Mouse (Mus musculus) midbrain, postnatal 0 days (tissue): ENCODE measurements around the gene Tnfrsf8. TPM values are rescaled to one million over a fixed set of nuclear protein-coding genes. Genes with fewer than 3 reads are reported as not detected.

Experiments
- ATAC-seq: fragments of 200-750 bp; cut with Nextera tagmentation; 2 replicates; pipeline ENCODE4 v1.8.0; 2017; ENCODE audit warnings: moderate number of reproducible peaks, mild to moderate bottlenecking, moderate TSS enrichment, moderate library complexity; ENCODE audit not compliant: low FRiP score
- DNase-seq: peaks from one replicate; pipeline ENCODE4 v3.0.0-alpha.2; 2015; ENCODE audit warnings: low spot score
- H3K27ac ChIP-seq: fragments of 300-500 bp; sonication (generic); 2 replicates; pipeline ENCODE4 v1.5.1; 2014; ENCODE audit warnings: low read depth, mild to moderate bottlenecking, low read length, mixed read lengths
- H3K27me3 ChIP-seq: fragments of 300-500 bp; sonication (generic); 2 replicates; pipeline ENCODE4 v1.6.1; 2014; ENCODE audit warnings: low read length, control low read depth, mixed read lengths; ENCODE audit not compliant: insufficient read depth
- H3K36me3 ChIP-seq: fragments of 300-500 bp; sonication (generic); 2 replicates; pipeline ENCODE4 v1.6.1; 2014; ENCODE audit warnings: low read length, control low read depth, mixed read lengths; ENCODE audit not compliant: insufficient read depth
- H3K4me1 ChIP-seq: fragments of 300-500 bp; sonication (generic); 2 replicates; pipeline ENCODE4 v1.6.1; 2014; ENCODE audit warnings: mild to moderate bottlenecking, control low read depth, antibody characterized with exemption, low read length, mixed read lengths; ENCODE audit not compliant: insufficient read depth
- H3K4me2 ChIP-seq: fragments of 300-500 bp; sonication (generic); 2 replicates; pipeline ENCODE4 v1.6.1; 2014; ENCODE audit warnings: low read depth, mild to moderate bottlenecking, low read length, mixed read lengths; ENCODE audit not compliant: poor library complexity, severe bottlenecking
- H3K4me3 ChIP-seq: fragments of 300-500 bp; sonication (generic); 2 replicates; pipeline ENCODE4 v1.5.1; 2014; ENCODE audit warnings: low read depth, mild to moderate bottlenecking, low read length, moderate library complexity
- H3K9ac ChIP-seq: fragments of 300-500 bp; sonication (generic); replicated peaks from 2 replicates; pipeline ENCODE4 v1.6.1; 2014; ENCODE audit warnings: mild to moderate bottlenecking, low read length, moderate library complexity, mixed read lengths; ENCODE audit not compliant: poor library complexity, severe bottlenecking
- H3K9me3 ChIP-seq: fragments of 300-500 bp; sonication (generic); 2 replicates; pipeline ENCODE4 v1.6.1; 2016; ENCODE audit warnings: low read length, control low read depth
- CTCF ChIP-seq: IDR thresholded peaks from 2 replicates; pipeline ENCODE4 v1.5.1; 2016; ENCODE audit warnings: antibody characterized with exemption, mild to moderate bottlenecking
- WGBS: fragments of 180-500 bp; shearing (Covaris S2); extraction: QIAGEN DNeasy Blood & Tissue Kit; methylation state at CpG from one replicate; pipeline ENCODE4 v1.1.7; 2014; 5-methylcytosine and 5-hydroxymethylcytosine counted together
- polyA plus RNA-seq: library from polyadenylated mRNA; unstranded; fragments of >200 nt; fragmentation: Nextera tagmentation; extraction: Ambion mirVana; gene quantifications from 2 replicates; pipeline ENCODE4 v1.2.1, GENCODE M21; 2015
- total RNA-seq: library from RNA; depleted of rRNA; stranded (reverse); fragments of >200 nt; gene quantifications from 2 replicates; pipeline ENCODE4 v1.2.3, GENCODE M21; 2014

The Tnfrsf8 gene
- total and polyA plus RNA-seq, 2 experiments from 2014 or later = 3.0 to 3.3 TPM

GRCm38 (mm10) chr4:145257751-145258434 is 57.1 kb downstream of the Tnfrsf8 start:
- no peaks in the 10 kb centered on the region for H3K27me3 ChIP-seq
- H3K27ac ChIP-seq = no peak overlapping the region
- no peak overlapping the region for H3K9ac ChIP-seq
- ATAC-seq (no peak), DNase-seq (no peak)
- H3K4me1 ChIP-seq = no peaks in the 10 kb centered on the region
- no peaks in the 10 kb centered on the region for H3K9me3 ChIP-seq
- no peak overlapping the region for H3K4me2 ChIP-seq
- WGBS = 58% methylated on average over 5 of the region's 5 CpGs
- no peak for TF ChIP-seq CTCF
- H3K4me3 ChIP-seq = no peak overlapping the region
- no peaks in the 10 kb centered on the region for H3K36me3 ChIP-seq

GRCm38 (mm10) chr4:145256144-145256543 is 58.8 kb downstream of the Tnfrsf8 start:
- H3K36me3 ChIP-seq = no peaks in the 10 kb centered on the region
- H3K27me3 ChIP-seq = no peaks in the 10 kb centered on the region
- H3K4me1 ChIP-seq = no peaks in the 10 kb centered on the region
- no peak overlapping the region for H3K9ac ChIP-seq
- WGBS = 91% methylated on average over 5 of the region's 5 CpGs
- H3K9me3 ChIP-seq = no peaks in the 10 kb centered on the region
- DNase-seq = no peak
- no peak overlapping the region for H3K4me2 ChIP-seq
- no peak for TF ChIP-seq CTCF
- H3K27ac ChIP-seq = no peak overlapping the region
- no peak for ATAC-seq
- H3K4me3 ChIP-seq = no peak overlapping the region

- no peak overlapping the region for H3K27ac ChIP-seq
- WGBS = 63% methylated on average over 13 of the region's 13 CpGs
- no peaks in the 10 kb centered on the region for H3K36me3 ChIP-seq
- H3K9ac ChIP-seq = no peak overlapping the region
- H3K4me1 ChIP-seq = no peaks in the 10 kb centered on the region
- no peak overlapping the region for H3K4me3 ChIP-seq
- no peak for TF ChIP-seq CTCF
- no peak for ATAC-seq
- H3K4me2 ChIP-seq = no peak overlapping the region
- DNase-seq = no peak
- no peaks in the 10 kb centered on the region for H3K9me3 ChIP-seq
- H3K27me3 ChIP-seq = no peaks in the 10 kb centered on the region
Observed at GRCm38 (mm10) chr4:145254418-145254817, 60.5 kb downstream of the Tnfrsf8 start.

GRCm38 (mm10) chr4:145252611-145253010 is 62.4 kb downstream of the Tnfrsf8 start:
- H3K4me1 ChIP-seq = no peaks in the 10 kb centered on the region
- WGBS = 88% methylated on average over 8 of the region's 8 CpGs
- no peak for TF ChIP-seq CTCF
- H3K9me3 ChIP-seq = no peaks in the 10 kb centered on the region
- no peak overlapping the region for H3K27ac ChIP-seq
- H3K4me3 ChIP-seq = no peak overlapping the region
- no peaks in the 10 kb centered on the region for H3K36me3 ChIP-seq
- H3K9ac ChIP-seq = no peak overlapping the region
- ATAC-seq (no peak), DNase-seq (no peak)
- no peak overlapping the region for H3K4me2 ChIP-seq
- no peaks in the 10 kb centered on the region for H3K27me3 ChIP-seq

DNA sequence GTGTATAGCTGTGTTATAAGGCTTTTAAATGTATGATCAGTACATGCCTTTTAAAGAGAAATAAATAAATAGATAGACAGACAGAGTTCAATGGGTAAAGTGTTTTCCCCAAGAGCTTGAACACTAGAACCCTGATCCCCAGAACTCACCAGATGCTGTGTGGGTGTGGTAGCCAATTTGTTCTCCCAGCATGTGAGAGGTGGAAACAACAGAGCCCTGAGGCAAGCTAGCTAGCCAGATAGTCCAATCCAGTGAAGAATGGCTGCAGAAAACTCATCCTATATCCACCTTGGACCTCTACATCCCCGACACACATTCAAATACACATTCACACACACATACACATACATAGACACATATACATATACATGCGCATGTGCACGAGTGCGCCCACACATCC is 63.4 kb downstream of the Tnfrsf8 start:
- 94% methylated on average over 4 of the region's 4 CpGs for WGBS

GRCm38 (mm10) chr4:145250002-145250401 is 65.0 kb downstream of the Tnfrsf8 start:
- no peak overlapping the region for H3K4me3 ChIP-seq
- no peaks in the 10 kb centered on the region for H3K36me3 ChIP-seq
- DNase-seq (no peak), ATAC-seq (no peak)
- 78% methylated on average over 4 of the region's 4 CpGs for WGBS
- H3K27ac ChIP-seq = no peak overlapping the region
- H3K9me3 ChIP-seq = no peaks in the 10 kb centered on the region
- no peak overlapping the region for H3K4me2 ChIP-seq
- no peak for TF ChIP-seq CTCF
- 0 out of 2 replicates have a peak, but pooled peaks cover 5% of the 10 kb centered on the region for H3K27me3 ChIP-seq
- no peaks in the 10 kb centered on the region for H3K4me1 ChIP-seq
- H3K9ac ChIP-seq = no peak overlapping the region

More for the DNA sequence above, 63.4 kb downstream of the Tnfrsf8 start:
- no peaks in the 10 kb centered on the region for H3K9me3 ChIP-seq
- H3K36me3 ChIP-seq = no peaks in the 10 kb centered on the region
- no peak overlapping the region for H3K4me2 ChIP-seq
- TF ChIP-seq CTCF = no peak
- no peak overlapping the region for H3K9ac ChIP-seq
- H3K27ac ChIP-seq = no peak overlapping the region
- no peak overlapping the region for H3K4me3 ChIP-seq
- ATAC-seq (no peak), DNase-seq (no peak)
- H3K4me1 ChIP-seq = no peaks in the 10 kb centered on the region
- 0 out of 2 replicates have a peak, but pooled peaks cover 5% of the 10 kb centered on the region for H3K27me3 ChIP-seq
